Mouse (Mus musculus) liver, adult (tissue): ENCODE data around the gene Abcc3.

Experiments used
- GATA4 ChIP-seq: IDR thresholded peaks from 2 replicates; pipeline ENCODE4 v1.6.1; 2014; ENCODE audit warnings: mild to moderate bottlenecking, low read length; ENCODE audit not compliant: insufficient replicate concordance

Abcc3 gene

DNA sequence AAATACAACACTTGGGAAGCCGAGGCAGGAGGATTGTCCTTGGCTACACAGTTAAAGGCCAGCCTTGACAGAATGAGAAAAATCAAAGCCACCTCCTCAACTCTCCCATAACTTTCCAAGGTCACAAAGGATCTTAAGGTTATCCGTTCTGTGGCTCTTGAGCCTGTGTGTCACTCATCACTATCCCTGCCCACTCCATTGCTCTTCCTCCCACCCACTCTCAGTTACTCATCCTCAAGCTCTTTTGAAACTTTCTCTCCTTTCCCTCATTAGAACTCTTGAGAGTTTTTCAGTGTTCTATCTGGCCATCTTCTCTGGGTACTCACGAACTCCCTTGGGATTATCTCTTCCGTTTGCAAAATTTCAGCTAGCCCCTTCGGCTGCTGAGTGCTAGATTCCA lies 68.2 kb downstream of the Abcc3 start:
- TF ChIP-seq GATA4, result no peak

DNA sequence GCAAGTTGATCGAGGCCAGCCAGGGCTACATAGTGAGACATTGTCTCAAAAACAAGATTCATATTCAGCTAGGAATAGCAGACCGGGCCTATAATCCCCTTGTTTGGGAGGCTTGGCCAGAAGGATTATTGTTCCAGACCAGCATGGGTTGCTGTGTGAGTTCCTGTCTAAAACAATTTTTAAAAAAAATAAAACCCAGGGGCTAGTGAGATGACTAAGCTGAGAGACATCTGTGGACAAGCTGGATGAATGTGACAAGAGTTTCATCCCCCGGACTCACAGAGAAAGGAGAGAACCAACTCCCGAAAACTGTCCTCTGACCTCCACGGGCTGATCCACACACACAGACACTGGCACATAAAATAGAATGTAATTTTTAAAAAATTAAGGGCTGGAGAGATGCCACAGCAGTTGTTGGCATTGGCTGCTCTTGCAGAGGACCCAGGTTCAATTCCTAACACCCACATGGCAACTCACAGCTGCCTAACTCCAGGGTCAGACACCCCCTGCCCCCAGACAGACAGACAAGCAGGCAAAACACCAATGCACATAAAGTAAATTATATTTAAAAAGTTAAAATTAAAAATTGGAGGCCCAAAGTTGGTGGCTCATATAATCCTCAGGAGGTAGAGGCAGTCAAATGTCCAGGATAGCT lies 69.4 kb downstream of the Abcc3 start:
- no peak for TF ChIP-seq GATA4

DNA sequence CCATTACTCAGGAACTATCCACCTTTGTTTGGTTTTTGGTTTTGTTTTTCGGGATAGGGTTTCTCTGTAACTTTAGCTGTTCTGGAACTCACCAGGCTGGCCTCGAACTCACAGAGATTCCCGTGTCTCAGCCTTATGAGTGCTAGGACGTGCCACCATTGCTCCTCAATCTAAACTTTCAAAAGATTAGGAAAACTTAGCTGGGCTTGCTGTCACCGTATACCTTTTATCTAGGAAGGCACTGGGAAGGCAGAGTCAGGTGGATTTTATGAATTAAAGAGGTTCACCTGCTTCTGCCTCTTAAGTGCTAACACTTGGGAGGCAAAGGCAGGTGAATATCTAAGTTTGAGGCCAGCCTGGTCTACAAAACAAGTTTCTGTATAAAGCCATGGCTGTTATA lies 70.2 kb downstream of the Abcc3 start:
- TF ChIP-seq GATA4, result no peak

DNA sequence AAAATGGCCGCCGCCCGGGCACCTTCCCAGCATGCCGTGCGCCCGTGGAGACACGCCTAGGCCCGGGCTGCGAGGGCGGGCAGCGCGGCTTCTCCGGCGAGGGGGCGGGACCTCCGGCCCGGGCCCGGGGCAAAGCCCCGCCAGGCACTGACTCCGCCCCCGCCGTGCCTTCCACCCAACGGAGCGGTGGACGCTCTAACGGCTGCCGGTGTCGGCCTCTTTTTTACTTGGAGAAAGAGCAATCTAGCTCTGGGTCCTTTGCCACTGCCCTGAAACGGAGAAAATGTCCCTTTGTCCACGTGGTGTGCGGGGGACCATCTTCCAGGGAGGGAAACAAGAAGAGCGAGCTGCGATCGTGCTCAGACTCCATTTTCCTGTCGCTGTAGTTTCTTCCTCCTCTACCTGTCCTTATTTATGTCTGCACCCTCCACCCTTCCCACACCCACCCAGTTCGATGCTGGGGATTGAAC lies 70.8 kb downstream of the Abcc3 start, which contains the start of gene Luc7l3:
Gene Luc7l3 (minus strand): TSS at position 58 of the 470 bp plus-strand sequence.
- no peak for TF ChIP-seq GATA4

DNA sequence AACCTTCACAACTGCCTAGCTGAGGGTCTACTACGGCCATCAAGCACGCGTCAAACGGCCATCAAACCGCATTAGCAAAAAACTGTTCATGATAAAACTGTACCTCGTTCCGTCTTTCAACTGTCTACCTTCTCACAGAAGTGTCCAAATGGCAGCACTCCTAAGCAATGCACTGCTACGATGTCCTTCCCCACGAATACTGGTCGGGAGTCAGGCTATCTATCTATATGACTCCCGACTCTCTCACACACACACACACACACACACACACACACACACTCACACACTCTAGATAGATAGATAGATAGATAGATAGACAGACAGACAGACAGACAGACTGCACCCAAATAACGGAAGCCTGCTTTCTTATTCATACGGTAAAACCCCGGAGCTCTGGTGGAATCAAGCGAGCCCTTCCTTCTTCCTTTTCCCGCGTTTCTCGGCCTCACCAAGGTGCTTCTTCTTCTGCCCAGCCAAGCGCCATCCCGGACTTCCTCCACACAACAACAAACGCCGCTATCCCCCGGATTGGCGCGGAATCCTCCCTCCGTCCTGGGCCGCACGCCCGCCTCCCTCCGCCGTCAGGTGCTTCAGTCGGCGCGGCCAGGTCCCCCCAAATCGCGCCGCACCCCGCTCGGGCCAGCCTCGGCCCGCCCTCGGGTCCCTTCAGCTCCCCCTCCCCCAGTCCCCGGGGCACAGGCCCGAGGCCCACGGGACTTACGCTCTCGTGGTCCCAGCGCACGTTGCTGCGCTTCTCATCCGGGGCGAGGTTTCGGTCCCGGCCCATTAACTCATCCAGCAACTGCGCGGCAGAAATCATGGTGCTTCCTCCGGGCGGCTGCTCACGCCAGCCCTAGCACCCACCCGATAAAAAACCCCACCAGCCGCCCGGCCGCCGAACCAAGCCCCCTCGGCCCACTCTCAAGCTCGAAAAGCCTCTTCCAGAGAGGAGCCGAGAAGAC lies 71.5 kb downstream of the Abcc3 start:
- no peak; the same call in 1 of the 2 replicates for TF ChIP-seq GATA4

DNA sequence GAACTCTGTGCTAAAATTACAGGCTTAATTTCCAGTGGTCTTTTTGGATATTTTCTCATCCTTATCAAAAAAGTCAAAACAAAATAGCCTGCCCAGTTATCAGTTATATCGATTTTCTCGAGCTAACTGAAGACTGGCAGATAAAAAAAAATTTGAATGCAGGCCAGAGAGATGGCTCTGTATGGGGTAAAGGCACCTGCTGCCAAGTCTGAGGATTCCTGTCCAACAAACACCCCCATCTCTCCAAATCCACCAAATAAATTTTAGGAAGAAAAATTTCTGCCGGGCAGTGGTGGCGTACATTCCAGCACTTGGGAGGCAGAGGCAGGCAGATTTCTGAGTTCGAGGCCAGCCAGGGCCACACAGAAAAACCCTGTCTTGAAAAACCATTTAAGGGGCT lies 74.7 kb downstream of the Abcc3 start:
- TF ChIP-seq GATA4, result 0 out of 2 replicates have a peak, but pooled peaks have one; percentile 26

DNA sequence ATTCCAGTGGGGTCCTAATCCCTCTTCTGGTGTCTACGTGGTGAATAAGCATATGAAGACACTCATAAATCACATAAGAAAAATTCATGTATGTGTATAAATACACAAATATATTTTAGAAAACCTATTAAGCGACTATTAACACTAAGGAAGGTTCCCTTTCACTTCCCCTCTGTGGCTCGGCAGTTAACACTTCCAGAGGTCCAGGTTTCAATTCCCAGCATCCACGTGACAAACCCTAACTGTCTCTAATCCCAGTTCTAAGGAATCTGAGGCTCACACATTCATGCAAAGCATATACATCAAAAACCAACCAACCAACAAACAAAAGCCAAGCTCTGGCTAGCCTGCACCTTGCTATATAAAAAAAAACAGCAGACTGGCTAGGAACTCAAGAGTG lies 75.3 kb downstream of the Abcc3 start:
- TF ChIP-seq GATA4, result no peak

DNA sequence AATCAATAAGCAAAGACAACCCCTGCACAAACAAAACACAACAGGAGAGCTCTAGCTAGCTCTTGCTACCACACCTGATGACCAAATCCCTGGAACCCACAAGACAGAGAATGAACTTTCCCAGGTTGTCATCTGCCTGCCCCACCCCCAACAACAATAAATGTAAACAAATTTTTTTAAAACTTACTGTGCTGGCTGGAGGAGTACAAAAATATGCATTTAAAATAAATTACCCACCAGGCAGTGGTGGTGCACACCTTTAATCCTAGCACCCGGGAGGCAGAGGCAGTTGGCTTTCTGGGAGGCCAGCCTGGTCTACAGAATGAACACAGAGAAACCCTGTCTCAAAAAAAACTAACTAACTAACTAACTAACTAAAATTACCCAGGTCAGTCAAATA lies 75.8 kb downstream of the Abcc3 start:
- TF ChIP-seq GATA4, result no peak

DNA sequence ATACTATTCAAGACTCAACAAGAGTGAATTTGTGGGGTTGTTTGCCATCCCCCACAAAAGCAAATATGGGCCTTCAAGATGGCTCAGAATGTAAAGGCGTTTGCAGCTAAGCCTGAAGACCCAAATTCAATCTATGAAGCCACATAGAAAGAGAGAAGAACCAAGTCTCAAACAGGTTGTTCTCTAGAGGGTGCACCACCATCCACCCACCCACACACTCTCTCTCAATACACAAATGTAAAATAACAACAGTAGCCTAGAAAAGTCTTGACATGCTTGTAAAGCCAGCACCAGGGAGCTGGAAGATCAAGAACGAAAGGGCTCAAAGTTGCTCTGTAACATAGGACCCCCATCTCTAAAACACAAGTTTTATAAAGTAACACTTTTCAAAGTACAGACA lies 76.3 kb downstream of the Abcc3 start:
- TF ChIP-seq GATA4, result no peak

DNA sequence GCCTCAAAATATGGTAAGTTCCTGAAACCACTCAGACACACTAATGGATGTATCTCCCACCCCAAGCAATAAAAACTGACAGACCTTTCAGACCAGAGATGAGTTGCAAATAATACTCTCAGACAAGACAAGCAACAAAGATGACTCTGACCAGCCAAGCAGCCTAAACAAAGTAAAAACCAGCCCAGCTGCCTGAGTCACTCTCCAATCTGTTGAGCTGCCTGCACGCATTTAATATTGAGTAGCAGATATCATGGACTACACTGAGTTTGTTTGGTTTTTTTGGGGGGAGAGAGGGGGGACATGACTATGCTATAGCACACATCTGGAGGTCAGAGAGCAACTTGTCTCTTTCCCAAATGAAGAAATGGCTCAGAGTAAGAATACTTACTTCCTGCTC lies 77.5 kb downstream of the Abcc3 start:
- TF ChIP-seq GATA4, result no peak

DNA sequence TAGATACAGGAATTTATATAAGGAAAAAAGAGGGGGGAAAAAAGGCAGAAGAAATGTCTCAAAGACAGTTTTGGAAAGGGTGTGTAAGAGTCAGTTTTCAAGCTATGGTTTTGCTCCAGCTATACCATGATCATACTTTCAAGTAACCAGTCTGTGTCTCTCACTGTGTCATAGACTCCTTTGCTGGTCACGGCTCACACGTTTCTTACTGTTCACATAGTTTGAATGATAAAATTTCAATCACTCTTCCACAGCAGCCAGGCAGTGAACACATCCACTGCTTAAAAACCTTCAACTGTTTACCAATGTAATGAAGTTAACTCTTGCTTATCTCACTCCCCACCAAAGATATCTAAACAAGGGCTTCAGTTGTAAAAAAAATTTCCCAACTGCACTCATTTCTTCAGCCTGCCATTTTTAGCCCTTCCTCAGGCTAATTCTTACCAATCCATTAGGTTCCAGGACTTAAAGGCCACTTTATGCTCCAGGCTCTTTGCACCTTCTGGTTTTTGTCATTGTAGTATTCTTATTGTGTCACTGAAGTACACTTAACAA lies 78.6 kb downstream of the Abcc3 start:
- no peak for TF ChIP-seq GATA4

DNA sequence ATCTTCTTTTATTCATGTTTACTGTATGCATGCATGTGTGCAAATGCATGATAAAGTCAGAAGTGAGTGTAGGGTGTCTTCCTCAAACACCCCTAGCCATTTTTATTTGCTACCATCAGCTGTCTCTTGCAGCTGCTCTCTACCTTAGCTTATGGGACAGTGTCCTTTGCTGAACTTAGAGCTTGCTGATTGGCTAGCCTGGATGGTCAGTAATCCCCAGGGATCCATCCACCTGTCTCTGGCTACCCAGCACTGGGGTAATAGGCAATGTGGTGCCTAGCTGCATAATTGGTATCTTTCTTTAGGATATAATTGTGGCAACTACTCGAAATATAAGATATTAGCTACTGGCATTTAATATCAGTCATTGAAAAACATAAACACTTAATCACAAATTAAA lies 80.1 kb downstream of the Abcc3 start:
- TF ChIP-seq GATA4, result no peak

DNA sequence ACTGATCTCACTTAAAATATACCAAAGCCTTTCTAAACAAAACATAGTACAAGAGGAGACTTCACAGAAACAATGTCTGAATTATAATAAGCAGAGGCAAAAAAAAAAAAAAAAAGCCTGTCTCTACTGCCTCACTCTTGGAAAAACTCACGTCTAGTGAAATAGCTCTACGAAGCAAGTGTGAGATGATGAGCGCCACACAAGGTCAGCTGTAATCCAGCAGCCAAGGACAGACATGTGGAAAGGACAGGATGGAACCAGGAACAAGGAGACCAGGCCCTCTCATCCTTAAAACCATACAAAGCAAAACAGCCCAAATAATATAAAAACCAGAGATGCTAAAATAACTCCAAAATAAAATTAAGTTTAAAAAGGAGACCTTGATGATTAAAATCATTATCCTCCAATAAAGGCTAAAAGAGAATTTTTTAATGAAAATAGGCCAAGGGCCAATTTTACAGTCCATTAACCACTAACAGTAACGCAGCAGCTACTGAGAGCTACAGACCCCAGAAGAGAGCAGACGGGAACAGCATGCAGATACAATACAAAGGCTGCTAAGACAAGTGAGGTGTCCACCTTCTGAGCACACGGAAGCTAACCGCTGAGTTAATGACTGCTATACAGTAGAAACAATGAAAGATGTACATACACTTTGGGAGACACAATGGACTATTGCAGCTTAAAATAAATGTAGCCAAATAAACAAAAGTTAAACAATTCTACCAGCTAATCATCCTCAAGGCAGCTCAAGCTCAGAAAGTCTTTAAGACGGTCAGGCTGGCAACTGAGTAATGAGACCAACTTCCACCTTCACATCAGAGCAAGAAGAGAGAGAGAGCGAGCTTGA lies 97.6 kb downstream of the Abcc3 start:
- no peak for TF ChIP-seq GATA4
